Mouse (Mus musculus): ENCODE measurements around the gene Olfr645.

Olfr645 gene

GRCm38 (mm10) chr7:104085365-104085764 is at the start of gene Olfr645:
TSS of gene Olfr645 (minus strand) at chr7:104085465.
- no peak for DNase-seq

- no peak for DNase-seq
Observed at GRCm38 (mm10) chr7:104129726-104130125, 44.5 kb upstream of the Olfr645 start, which contains the start of gene Ubqln5. TSS of gene Ubqln5 (minus strand) at chr7:104129826.

- DNase-seq = no peak
Observed at GRCm38 (mm10) chr7:104104757-104104972, 19.4 kb upstream of the Olfr645 start, which contains the start of gene Olfr646. TSS of gene Olfr646 (plus strand) at chr7:104104873.

GRCm38 (mm10) chr7:104103913-104104756 is 18.9 kb upstream of the Olfr645 start:
- no peak for DNase-seq

GRCm38 (mm10) chr7:104071769-104072168 is 13.5 kb downstream of the Olfr645 start, which contains the start of gene Olfr644:
TSS of gene Olfr644 (minus strand) at chr7:104071869.
- no peak for DNase-seq

GRCm38 (mm10) chr7:104061345-104061744 is 23.9 kb downstream of the Olfr645 start, which contains the start of gene 4930516K23Rik:
TSS of gene 4930516K23Rik (minus strand) at chr7:104061445.
- no peak for DNase-seq

GRCm38 (mm10) chr7:104059215-104059614 is 26.1 kb downstream of the Olfr645 start:
- no peak for DNase-seq

GRCm38 (mm10) chr7:104052566-104052965 is 32.7 kb downstream of the Olfr645 start, which contains the start of gene Olfr642:
TSS of gene Olfr642 (minus strand) at chr7:104052666.
- no peak for DNase-seq

GRCm38 (mm10) chr7:104050745-104051144 is 34.5 kb downstream of the Olfr645 start:
- no peak for DNase-seq

- DNase-seq = no peak
Observed at GRCm38 (mm10) chr7:104035145-104035544, 50.1 kb downstream of the Olfr645 start, which contains the start of gene Olfr641. TSS of gene Olfr641 (plus strand) at chr7:104035445.

Measured in cerebellum, adult 9-11 months (tissue).